Mouse (Mus musculus) cortical plate, adult 2 months (tissue): ENCODE results near the gene Gm3238. TPM values are rescaled to one million over a fixed set of nuclear protein-coding genes. Genes with fewer than 3 reads are reported as not detected.
"Not testable (repeated sequence)": the region's sequence is repeated elsewhere in the genome, so short reads cannot be mapped to it uniquely, and the experiment has no call there.

Experiments used
- H3K27ac ChIP-seq: fragments of 200-500 bp; 2 replicates; pipeline ENCODE4 v1.5.1; 2012; ENCODE audit warnings: low read length, control low read depth, inconsistent platforms; ENCODE audit not compliant: insufficient read depth
- H3K4me1 ChIP-seq: fragments of 200-500 bp; 2 replicates; pipeline ENCODE4 v1.6.1; 2011; ENCODE audit warnings: low read length; ENCODE audit not compliant: control insufficient read depth, insufficient read depth
- H3K4me3 ChIP-seq: fragments of 200-500 bp; 2 replicates; pipeline ENCODE4 v1.5.1; 2011; ENCODE audit warnings: mild to moderate bottlenecking, low read length, control low read depth; ENCODE audit not compliant: insufficient read depth
- CTCF ChIP-seq: fragments of 200-500 bp; IDR thresholded peaks from 2 replicates; pipeline ENCODE4 v1.5.1; 2011; ENCODE audit warnings: mild to moderate bottlenecking, control low read depth, low read length; ENCODE audit not compliant: insufficient read depth; ENCODE audit errors: extremely low read depth
- POLR2A ChIP-seq: fragments of 200-500 bp; IDR thresholded peaks from 2 replicates; pipeline ENCODE4 v1.6.1; 2011; ENCODE audit warnings: mild to moderate bottlenecking, low read length, control low read depth; ENCODE audit not compliant: insufficient read depth; ENCODE audit errors: extremely low read depth
- polyA plus RNA-seq: library from polyadenylated mRNA; depleted of rRNA; stranded (reverse); fragments of >200 nt; gene quantifications from 2 replicates; pipeline ENCODE4 v1.2.3, GENCODE M21; 2012

Gm3238 gene
- polyA plus RNA-seq, 1 experiment = not detected

DNA sequence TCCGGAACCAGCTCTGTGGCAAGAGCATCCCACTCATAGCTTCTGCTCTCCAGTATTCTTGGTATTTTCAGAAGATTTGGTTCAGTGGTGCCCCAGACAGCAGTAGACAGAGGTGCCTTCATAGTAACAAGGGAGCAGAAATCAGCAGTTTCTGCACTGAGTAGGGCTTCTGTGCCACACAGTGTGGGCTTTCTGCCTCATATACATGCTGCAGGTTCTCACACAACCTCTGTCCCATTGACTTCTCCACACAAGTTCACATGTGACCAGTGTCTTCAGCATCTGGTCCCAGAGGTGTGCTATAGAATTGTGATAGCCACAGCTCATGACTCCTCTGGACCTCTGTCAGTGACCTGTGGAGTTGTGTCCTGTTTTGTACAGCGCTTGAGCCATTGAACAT, 17.5 kb upstream of the Gm3238 start:
- TF ChIP-seq CTCF (no peak), POLR2A (no peak)
- H3K4me1 ChIP-seq = no peaks in the 10 kb centered on the region
- H3K27ac ChIP-seq = no peak overlapping the region
- H3K4me3 ChIP-seq = no peak overlapping the region

DNA sequence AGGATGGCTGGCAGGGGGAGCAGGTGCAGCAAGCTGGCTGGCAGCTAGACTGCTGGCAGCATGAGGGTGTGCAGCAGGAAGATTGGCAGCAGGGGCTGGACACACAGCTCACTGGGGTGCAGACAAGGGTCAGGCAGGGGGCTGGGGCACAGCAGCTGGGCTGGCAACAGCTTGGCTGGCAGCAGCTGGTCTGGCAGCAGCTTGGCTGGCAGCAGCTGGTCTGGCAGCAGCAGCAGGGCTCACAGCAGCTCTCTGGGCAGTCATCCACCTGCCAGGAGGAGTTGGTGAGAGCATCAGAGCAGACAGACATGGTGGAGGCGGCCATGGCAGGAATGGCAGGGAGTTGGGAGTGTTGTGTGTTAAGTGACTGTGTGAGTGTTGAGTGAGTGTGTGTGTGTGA, 16.8 kb upstream of the Gm3238 start, which contains the start of gene Gm7137:
Gm7137 (minus strand) TSS at position 325 of the 400 bp plus-strand sequence.
- not testable (repeated sequence) for H3K4me1 ChIP-seq, H3K4me3 ChIP-seq, H3K27ac ChIP-seq

DNA sequence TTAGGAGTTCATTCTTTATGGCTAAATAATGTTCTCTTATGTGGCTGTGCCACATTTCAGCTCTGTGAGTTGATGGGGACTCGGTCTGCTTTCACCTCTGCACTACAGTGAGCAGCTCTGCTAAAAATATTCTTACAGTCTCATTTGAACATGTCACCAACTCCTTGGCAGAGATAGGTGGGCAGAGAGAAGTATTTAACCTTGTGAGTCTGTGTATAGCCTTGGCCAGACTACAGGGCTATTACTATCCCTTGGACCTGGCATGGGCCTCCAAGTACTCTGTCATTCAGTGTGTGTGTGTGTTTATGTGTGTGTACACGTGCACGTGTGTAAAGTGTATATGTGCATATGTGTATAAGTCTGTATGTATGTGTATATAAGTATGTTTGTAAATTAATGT, 12.3 kb upstream of the Gm3238 start:
- H3K4me1 ChIP-seq, H3K4me3 ChIP-seq, H3K27ac ChIP-seq: not testable (repeated sequence)

GRCm38 (mm10) chr10:77782442-77782841, 11.3 kb upstream of the Gm3238 start, which contains the start of gene Gm3250:
Gene Gm3250 (minus strand): TSS chr10:77782542.
- not testable (repeated sequence) for H3K4me1 ChIP-seq, H3K4me3 ChIP-seq, H3K27ac ChIP-seq

DNA sequence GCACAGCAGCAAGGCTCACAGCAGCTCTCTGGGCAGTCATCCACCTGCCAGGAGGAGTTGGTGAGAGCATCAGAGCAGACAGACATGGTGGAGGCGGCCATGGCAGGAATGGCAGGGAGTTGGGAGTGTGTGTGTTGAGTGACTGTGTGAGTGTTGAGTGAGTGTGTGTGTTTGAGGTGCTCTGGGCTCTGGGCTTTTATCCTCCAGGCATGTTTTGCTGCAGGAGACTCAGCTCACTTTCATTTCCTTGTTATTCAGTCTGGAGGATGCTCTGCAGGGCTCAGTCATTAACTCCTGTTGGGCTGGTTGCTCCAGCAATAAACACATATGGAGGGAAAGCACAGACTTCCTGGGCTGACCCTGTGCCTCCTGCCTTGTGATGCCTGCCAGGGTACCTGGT, 5.7 kb upstream of the Gm3238 start, which contains the start of gene Gm7138:
Gm7138 (minus strand) TSS at position 101 of the 400 bp plus-strand sequence.
- H3K4me3 ChIP-seq, H3K27ac ChIP-seq: not testable (repeated sequence)

GRCm38 (mm10) chr10:77772142-77772541, 1.0 kb upstream of the Gm3238 start:
- not testable (repeated sequence) for H3K4me1 ChIP-seq, H3K27ac ChIP-seq, H3K4me3 ChIP-seq

More for the DNA sequence above, 5.7 kb upstream of the Gm3238 start, which contains the start of gene Gm7138:
- H3K4me1 ChIP-seq = not testable (repeated sequence)

DNA sequence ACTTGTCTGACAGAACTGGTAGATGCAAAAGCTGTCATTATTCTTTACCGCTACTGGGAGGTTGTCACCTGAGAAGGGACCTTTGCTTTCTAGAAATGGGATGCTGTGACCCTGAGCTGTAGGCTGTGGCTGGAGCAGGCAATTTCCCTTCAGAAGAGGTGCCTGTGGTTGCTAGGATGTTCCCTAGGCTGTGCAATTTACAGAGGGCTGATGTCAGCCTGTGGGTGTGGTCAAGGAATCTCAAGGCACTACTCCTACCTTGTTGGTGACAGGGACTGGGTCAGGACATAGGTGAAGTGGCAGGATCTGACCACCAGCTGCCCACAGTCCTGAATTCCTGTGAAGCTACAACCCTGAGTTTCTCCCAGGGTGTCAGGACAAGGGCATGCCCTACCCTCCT, 1.4 kb downstream of the Gm3238 start:
- no peak overlapping the region; the same call in 1 of the 2 replicates for H3K27ac ChIP-seq
- no peak overlapping the region for H3K4me3 ChIP-seq
- no peak for TF ChIP-seq POLR2A
- no peak for TF ChIP-seq CTCF
- H3K4me1 ChIP-seq = no peaks in the 10 kb centered on the region

DNA sequence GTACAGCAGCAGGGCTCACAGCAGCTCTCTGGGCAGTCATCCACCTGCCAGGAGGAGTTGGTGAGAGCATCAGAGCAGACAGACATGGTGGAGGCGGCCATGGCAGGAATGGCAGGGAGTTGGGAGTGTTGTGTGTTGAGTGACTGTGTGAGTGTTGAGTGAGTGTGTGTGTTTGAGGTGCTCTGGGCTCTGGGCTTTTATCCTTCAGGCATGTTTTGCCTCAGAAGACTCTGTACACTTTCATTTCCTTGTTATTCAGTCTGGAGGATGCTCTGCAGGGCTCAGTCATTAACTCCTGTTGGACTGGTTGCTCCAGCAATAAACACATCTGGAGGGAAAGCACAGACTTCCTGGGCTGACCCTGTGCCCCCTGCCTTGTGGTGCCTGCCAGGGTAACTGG, 11.5 kb downstream of the Gm3238 start, which contains the start of gene Gm3233:
Gm3233 (minus strand) TSS at position 101 of the 400 bp plus-strand sequence.
- H3K4me3 ChIP-seq, H3K4me1 ChIP-seq, H3K27ac ChIP-seq: not testable (repeated sequence)

- Histone ChIP-seq H3K4me1 (no peaks in the 10 kb centered on the region), H3K4me3 (no peak overlapping the region), H3K27ac (no peak overlapping the region)
- no peak for TF ChIP-seq CTCF
- no peak for TF ChIP-seq POLR2A
These were observed 17.7 kb downstream of the Gm3238 start for GRCm38 (mm10) chr10:77753448-77753847.

DNA sequence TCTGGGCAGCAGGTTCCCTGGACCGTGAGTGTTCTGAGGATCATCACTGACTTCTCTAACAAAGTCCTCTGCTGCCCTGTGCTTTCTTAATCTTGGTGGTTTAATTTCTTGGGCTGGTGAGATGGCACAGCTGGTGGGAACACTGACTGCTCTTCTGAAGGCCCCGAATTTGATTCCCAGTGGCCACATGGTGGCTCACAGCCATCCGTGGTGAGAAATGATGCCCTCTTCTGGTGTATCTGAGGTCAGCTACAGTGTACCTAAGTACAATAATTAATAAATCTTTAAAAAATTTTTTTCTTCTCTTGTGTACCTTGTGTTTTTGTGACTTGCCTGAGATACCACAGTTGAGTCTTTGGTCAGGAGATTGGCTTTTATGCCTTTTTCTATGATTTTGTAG, 18.8 kb downstream of the Gm3238 start:
- H3K4me3 ChIP-seq, H3K27ac ChIP-seq, H3K4me1 ChIP-seq: not testable (repeated sequence)

- not testable (repeated sequence) for H3K27ac ChIP-seq, H3K4me3 ChIP-seq, H3K4me1 ChIP-seq
These were observed 19.9 kb downstream of the Gm3238 start, which contains the start of gene Gm9736 for GRCm38 (mm10) chr10:77751254-77751653. Gene Gm9736 (minus strand): TSS chr10:77751354.

DNA sequence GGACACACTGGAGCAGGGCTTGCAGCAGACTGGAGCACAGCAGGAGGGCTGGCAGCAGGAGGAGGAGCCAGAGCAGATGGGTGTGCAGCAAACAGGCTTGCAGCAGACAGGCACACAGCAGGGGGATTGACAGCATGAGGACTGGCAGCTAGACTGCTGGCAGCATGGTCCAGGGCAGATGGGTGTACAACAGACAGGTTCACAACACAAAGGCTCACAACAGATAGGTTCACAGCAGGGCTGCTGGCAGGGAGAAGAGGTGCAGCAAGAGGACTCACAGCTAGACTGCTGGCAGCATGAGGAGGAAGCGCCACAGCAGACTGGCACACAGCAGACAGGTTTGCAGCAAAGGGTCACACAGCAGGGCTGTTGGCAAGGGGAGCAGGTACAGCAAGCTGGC, 20.4 kb downstream of the Gm3238 start:
- H3K4me1 ChIP-seq, H3K4me3 ChIP-seq, H3K27ac ChIP-seq: not testable (repeated sequence)

DNA sequence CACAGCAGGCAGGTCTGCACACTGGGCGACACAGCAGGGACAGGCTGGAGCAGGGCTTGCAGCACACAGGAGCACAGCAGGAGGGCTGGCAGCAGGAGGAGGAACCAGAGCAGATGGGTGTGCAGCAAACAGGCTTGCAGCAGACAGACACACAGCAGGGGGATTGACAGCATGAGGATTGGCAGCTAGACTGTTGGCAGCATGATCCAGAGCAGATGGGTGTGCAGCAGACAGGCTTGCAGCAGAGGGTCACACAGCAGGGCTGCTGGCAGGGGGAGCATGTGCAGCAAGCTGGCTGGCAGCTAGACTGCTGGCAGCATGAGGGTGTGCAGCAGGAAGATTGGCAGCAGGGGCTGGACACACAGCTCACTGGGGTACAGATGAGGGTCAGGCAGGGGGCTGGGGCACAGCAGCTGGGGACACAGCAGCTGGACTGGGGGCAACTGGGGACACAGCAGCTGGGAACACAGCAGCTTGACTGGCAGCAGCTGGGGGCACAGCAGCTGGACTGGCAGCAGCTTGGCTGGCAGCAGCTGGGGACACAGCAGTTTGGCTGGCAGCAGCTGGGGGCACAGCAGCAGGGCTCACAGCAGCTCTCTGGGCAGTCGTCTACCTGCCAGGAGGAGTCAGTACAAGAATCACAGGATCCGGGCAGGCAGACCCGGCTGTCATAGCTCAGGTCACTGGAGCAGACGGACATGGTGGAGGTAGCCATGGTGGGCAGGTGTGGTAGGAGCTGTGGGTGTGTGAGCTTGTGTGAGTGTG, 29.0 kb downstream of the Gm3238 start, which contains the start of gene Gm18596:
Gm18596 (minus strand) TSS at position 715 of the 765 bp plus-strand sequence.
- H3K4me3 ChIP-seq, H3K4me1 ChIP-seq, H3K27ac ChIP-seq: not testable (repeated sequence)
